Mouse (Mus musculus): ENCODE measurements at regions not wholly inside any gene's neighbourhood (a gene's known extent, or its start where the extent isn't known, plus 50 kb on each side); places are given as distances from the start of the nearest gene placed in this dataset.
A peak's percentile ranks its signal among the peaks of the same experiment; 100 is the strongest.

GRCm38 (mm10) chr7:40052255-40052654 lies 534.7 kb downstream of the Zfp619 start:
- no peak for DNase-seq (ENCODE audit: low read depth, low spot score)

GRCm38 (mm10) chr7:40058836-40059235 lies 541.3 kb downstream of the Zfp619 start:
- DNase-seq (ENCODE audit: low read depth, low spot score), result no peak

DNA sequence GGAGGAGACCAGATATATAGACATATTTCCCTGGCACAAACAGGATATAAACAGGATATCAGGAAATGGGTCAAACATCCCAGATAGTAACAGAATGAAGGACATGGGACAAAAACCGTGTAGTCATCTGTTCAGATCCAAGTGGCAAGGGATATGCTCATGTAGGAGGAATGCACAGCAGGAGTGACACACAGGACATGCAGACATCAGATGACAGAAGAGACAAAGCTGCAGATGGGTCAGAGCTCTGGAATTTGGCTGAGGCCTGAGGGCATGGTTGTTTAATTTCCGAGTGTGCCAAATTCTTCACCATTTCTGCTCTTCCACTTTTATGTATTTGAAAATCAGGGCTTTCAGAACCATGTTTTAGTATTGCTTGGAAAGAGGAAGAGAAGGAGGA lies 547.1 kb downstream of the Zfp619 start:
- DNase-seq (ENCODE audit: low read depth, low spot score), result no peak

- no peak for DNase-seq (ENCODE audit: low read depth, low spot score)
Measured at GRCm38 (mm10) chr7:40065526-40065925, 548.0 kb downstream of the Zfp619 start.

GRCm38 (mm10) chr7:40067378-40067777 lies 549.8 kb downstream of the Zfp619 start:
- no peak for DNase-seq (ENCODE audit: low read depth, low spot score)

DNA sequence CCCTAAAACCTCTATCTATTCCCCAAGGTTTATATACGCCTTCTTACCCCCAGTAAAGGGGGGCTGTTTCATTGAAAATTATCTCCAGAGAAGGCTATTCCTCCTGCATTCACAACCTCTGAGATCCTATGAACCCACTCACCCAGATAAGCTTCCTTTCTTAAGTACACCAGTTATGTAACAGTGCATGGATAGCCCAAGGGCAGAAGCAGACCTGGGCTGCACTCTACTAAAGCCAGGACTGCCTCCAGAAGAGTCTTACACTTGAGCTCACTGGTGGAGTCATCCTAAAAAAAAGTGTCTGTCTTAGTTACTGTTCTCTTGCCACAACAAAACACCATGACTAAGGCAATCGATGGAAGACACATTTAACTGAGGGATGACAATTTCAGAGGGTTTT lies 553.7 kb downstream of the Zfp619 start:
- no peak for DNase-seq (ENCODE audit: low read depth, low spot score)

DNA sequence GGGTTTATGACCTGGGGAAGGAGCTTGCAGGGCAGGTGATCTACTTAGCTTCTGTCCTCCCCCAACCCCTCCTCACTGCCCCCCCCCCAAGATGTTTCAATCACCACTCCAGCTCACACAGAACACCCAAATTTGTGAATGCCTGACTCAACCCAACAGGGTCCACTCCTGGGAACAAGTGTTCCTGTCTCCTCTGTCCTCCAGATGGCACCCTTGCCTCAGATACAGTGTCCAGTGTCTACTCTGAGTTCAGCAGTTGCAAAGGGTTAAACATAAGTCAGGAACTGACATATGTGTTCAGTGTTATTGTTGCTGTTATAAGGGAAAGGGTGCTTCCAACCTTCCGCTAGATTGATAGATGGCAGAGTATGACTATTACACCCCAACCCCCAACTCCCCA lies 554.9 kb downstream of the Zfp619 start:
- no peak for DNase-seq (ENCODE audit: low read depth, low spot score)

- peak; percentile 8 for DNase-seq (ENCODE audit: low read depth, low spot score)
Measured at GRCm38 (mm10) chr7:40086236-40086635, 568.7 kb downstream of the Zfp619 start.

DNA sequence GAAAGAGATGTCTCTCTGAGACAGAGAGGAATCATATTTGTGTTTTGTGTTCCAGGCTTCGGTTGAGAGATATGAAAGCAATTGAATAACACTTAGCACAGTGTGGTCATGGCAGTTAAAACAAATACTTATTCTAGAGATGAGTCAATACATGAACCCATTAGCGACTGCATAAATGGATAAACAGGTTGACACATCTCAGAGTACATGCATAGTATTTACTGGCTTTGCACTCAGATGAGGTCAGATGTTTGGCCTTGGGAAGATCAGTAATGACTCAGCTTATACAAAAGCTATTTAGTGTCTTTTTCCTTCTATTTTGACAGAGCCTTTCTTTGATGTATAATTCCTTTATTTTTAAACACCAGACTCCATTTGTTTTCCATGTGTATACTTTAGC lies 579.5 kb downstream of the Zfp619 start:
- no peak for DNase-seq (ENCODE audit: low read depth, low spot score)

DNA sequence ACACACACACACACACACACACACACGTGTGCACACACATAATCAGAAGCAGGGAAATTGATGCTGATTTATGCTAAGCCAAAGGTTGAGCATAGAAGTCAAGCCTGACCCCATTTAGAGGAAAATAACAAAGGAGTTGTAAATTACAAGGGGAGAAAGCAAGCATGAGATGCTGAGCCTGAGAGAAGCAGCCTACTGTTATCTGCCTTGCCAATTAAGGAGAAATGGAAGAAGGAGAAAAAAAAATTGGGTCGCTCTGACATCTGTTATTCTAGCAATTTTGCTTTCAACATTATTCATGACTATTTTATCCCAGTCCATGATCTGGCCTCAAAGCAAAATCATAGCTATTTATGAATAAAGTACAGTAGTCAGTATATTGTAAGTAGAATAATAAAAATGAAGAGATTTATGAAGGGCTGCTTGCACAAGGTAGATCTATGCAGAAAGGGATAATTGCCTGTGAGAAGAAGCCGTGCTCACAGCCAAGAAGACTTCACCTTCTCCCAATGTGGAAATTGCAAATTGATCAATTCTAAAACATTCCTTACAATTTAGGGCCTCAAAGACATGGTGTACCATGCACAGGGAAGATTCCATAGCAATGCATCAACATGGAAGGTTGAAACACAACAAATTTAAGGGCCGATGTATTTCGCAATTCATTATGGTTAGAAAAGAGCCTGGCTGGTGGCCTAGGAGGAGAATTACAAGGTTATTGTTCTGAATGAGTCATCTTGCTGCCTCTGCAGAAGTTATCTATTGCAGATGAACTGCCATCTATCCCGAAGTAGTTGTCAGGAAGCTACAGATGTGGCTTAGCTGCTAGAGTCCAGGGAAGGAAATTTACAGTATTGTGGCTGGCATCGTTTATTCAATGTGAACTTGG lies 585.7 kb downstream of the Zfp619 start:
- DNase-seq (ENCODE audit: low read depth, low spot score), result no peak

DNA sequence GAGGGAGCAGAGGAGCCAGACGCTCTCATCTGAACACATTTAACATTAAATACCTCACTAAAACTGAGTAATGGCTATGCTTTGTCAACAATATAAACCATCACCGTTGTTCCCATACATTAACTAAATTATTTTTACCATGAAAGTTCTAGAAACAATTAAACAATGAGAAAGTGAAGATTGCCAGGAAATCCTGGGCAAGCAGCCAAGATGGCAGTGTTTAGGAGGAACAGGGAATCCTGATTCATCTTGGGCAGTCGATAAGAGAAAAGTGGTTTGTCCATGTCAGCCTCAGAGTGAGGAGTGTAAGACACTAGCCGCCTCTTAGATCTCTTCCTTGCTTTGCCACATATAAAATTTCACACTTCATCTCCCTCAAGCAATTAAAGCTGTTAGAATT lies 625.3 kb downstream of the Zfp619 start:
- no peak for DNase-seq (ENCODE audit: low read depth, low spot score)

GRCm38 (mm10) chr7:40144431-40144830 lies 626.9 kb downstream of the Zfp619 start:
- DNase-seq (ENCODE audit: low read depth, low spot score), result no peak

GRCm38 (mm10) chr7:40177570-40177969 lies 660.0 kb downstream of the Zfp619 start:
- DNase-seq (ENCODE audit: low read depth, low spot score), result peak; percentile 14

DNA sequence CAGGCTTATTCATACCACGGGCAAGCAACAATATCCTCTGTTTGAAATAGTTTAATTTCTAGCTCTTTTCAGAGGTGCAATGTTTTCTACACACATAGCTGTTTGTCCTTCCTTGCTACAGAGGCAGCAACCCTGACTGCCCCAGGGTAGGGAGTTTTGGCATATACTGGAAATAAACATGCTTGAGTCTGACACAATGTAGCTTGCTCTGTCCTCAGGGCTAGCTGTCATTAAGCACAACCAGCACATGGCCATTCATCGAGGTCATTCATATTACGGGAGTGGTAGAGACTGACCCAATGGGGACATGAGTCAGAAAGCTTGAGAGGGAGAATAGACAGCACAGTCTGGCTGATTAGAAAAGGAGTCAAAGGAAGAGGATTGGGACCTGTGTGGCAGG lies 677.8 kb downstream of the Zfp619 start:
- DNase-seq (ENCODE audit: low read depth, low spot score), result no peak

- no peak for DNase-seq (ENCODE audit: low read depth, low spot score)
Measured at GRCm38 (mm10) chr7:40202615-40203014, 685.0 kb downstream of the Zfp619 start.

DNA sequence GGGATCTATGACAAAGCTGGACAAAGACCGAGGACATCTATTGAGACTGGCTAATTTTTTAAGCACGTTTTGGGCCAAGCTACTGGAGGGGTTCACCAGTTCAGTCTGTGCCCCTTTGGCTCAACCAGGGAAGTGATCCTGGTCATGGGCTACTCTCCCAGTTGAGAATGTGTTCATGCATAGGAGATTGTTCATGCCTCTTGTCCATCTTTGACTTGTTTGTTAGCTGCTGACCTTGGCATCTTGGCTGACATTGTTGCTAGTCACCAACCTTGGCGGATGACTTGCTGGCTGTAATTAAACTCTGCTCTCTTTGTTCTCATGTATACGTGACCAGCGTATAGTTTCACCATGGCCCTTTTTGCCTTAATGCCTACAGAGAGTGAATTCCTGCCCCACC lies 686.2 kb upstream of the Vstm2b start:
- no peak for DNase-seq (ENCODE audit: low read depth, low spot score)

- no peak for DNase-seq (ENCODE audit: low read depth, low spot score)
Measured at GRCm38 (mm10) chr7:40212576-40212975, 685.6 kb upstream of the Vstm2b start.

DNA sequence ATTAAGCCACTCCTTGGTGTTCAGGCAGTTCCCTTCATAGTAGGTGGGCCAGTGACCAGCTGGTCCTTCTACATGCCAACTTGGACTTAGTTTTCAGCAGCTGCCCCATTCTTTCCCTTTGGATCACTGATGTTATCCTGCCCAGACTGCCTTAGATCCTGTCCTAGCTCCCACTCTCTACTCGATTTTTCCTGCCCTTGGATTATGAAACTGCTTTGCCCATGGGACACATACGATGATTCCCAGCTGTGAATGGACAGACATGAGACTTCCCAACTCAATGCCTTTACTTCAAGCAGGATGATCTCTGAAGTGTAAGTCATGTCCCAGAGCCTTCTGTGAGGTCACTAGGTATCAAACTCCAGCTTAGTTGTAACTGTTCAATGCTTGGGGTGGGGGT lies 684.5 kb upstream of the Vstm2b start:
- DNase-seq (ENCODE audit: low read depth, low spot score), result no peak

GRCm38 (mm10) chr7:40214395-40214794 lies 683.7 kb upstream of the Vstm2b start:
- DNase-seq (ENCODE audit: low read depth, low spot score), result no peak

DNA sequence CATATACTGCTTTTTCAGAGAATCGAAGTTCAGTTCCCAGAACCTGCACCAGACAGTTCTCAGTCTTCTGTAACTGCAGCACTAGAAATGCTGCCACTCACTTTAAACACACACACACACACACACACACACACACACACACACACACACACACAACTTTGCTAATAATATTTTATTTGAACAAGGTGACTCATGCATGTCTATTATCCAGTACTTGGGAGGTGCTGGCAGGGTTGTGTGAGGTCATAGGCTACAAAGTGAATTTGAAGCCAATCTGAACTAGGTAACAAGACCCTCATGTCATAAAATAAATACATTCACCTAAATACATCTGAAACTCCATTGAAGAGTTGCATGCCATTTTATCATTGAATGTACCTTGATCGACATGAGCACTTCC lies 682.9 kb upstream of the Vstm2b start:
- no peak for DNase-seq (ENCODE audit: low read depth, low spot score)

- no peak for DNase-seq (ENCODE audit: low read depth, low spot score)
Measured at GRCm38 (mm10) chr7:40220549-40220948, 677.6 kb upstream of the Vstm2b start.

GRCm38 (mm10) chr7:40245188-40245587 lies 652.9 kb upstream of the Vstm2b start:
- no peak for DNase-seq (ENCODE audit: low read depth, low spot score)

- no peak for DNase-seq (ENCODE audit: low read depth, low spot score)
Measured at GRCm38 (mm10) chr7:40248521-40248920, 649.6 kb upstream of the Vstm2b start.

- no peak for DNase-seq (ENCODE audit: low read depth, low spot score)
Measured at GRCm38 (mm10) chr7:40253486-40253885, 644.6 kb upstream of the Vstm2b start.

Measured in R1 (cell line).